Mouse (Mus musculus): ENCODE data around the gene Armc10. TPM values are rescaled to one million over a fixed set of nuclear protein-coding genes. Genes with fewer than 3 reads are reported as not detected.
A peak's percentile ranks its signal among the peaks of the same experiment; 100 is the strongest.

Armc10 gene
- polyA plus RNA-seq, 1 experiment from 2014 or later = 40.5 TPM

DNA sequence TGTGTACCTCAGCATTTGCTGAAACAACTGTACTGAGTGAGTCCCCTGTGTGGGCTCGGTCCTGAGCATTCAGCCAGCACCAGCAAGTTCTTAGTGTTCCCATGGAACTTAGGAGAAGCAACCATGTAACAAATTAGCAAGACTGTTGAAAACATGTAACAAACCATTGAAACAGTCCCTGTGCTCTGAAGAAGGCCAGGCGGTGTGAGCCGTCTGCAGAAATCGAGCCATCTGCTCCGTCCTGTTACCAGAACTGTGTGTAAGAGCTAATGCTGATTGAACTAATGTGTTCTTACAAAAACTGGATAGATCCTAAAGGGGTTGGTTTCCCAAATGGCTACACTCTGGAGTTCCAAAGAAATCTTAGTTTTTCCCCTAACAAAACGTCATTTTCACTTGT, 15.2 kb downstream of the Armc10 start:
- no peak for ATAC-seq
- WGBS = 83% methylated on average over 6 of the region's 6 CpGs
- H3K4me3 ChIP-seq (ENCODE audit: low read length) = no peak overlapping the region
- H3K4me1 ChIP-seq (ENCODE audit: control insufficient read depth, insufficient read depth, low read depth, low read length) = no peaks in the 10 kb centered on the region
- no peak overlapping the region for H3K27ac ChIP-seq (ENCODE audit: low read depth, low read length)
- no peaks in the 10 kb centered on the region for H3K9me3 ChIP-seq (ENCODE audit: control insufficient read depth, low read length)
- no peaks in the 10 kb centered on the region for H3K27me3 ChIP-seq (replicated peaks; ENCODE audit: control insufficient read depth, insufficient read depth, low read length)
- peaks cover 27% of the 10 kb centered on the region for H3K36me3 ChIP-seq (ENCODE audit: control insufficient read depth, insufficient read depth, low read length)
- no peak overlapping the region for H3K9ac ChIP-seq (ENCODE audit: low read depth, low read length)
- no peak overlapping the region for H3K4me2 ChIP-seq (ENCODE audit: low read length)

DNA sequence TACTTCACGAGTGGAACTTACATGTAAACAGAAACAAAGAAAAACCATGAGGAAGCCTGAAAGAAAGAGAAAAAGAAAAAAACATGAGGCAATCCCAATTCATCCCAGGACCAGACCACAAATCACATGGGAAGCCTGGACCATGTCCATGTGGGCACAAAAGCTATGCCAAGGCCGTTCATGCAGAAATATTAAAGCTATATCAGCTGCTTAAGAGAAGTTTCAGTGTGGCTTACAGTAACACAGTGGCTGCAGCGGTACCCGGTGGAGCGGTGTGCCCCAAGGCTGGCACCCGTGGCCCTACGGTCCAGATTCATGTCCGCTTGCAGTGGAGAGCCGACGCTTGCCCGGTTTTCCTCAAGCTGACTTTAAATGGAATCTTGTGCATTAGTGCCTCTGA, 17.5 kb downstream of the Armc10 start:
- H3K36me3 ChIP-seq (ENCODE audit: control insufficient read depth, insufficient read depth, low read length) = peaks cover 21% of the 10 kb centered on the region
- H3K4me1 ChIP-seq (ENCODE audit: control insufficient read depth, insufficient read depth, low read depth, low read length) = no peaks in the 10 kb centered on the region
- no peak overlapping the region for H3K4me2 ChIP-seq (ENCODE audit: low read length)
- 86% methylated on average over 11 of the region's 11 CpGs for WGBS
- H3K27ac ChIP-seq (ENCODE audit: low read depth, low read length) = no peak overlapping the region
- H3K27me3 ChIP-seq (replicated peaks; ENCODE audit: control insufficient read depth, insufficient read depth, low read length) = no peaks in the 10 kb centered on the region
- no peak overlapping the region for H3K4me3 ChIP-seq (ENCODE audit: low read length)
- H3K9ac ChIP-seq (ENCODE audit: low read depth, low read length) = no peak overlapping the region
- no peaks in the 10 kb centered on the region for H3K9me3 ChIP-seq (ENCODE audit: control insufficient read depth, low read length)
- ATAC-seq = no peak

DNA sequence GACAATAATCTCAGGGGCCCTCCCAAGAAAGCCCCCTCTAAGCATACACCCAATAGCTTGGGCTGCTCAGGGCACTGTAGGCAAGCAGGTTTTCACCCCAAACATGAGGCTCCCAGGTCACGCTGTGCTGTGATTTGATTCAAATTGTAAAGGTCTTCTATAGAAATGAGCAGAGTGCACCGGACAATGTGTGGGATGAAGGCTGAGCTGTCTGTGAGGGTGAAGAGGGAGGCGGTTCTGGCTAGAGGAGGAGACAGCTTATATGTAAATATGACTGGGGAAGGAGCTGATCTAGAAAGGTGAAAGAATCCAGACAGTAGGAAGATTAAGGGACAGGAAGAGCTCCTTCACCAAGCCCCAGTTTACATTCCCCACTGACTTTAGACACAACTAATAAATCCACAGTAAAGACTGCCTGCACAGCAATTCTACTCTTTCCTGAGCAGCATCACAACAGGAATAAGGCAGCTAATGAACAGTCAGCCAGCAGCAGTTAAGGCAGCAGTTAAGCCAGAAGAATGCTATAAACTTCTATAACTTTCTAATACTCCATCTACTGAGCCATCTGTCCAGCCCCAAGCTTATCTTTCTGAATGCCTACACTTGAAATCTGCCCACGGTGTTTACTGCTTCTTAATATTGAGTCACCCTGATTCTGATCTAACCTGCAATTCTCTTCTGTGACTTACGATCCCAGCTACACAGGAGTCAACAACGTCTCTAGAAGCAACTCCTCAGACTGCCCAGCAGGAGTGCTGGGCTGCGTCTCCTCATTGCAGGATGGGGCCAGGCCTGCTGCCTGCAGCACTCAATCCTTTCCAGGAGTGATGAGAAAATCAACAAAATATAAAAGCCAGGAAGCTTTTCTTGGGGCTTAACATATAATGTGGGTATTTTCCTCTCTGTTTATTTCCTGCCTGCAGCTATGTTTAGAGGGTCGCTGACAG, 21.9 kb downstream of the Armc10 start:
- H3K9ac ChIP-seq (ENCODE audit: low read depth, low read length) = no peak overlapping the region
- H3K4me2 ChIP-seq (ENCODE audit: low read length) = no peak overlapping the region
- H3K27me3 ChIP-seq (replicated peaks; ENCODE audit: control insufficient read depth, insufficient read depth, low read length) = no peaks in the 10 kb centered on the region
- H3K27ac ChIP-seq (ENCODE audit: low read depth, low read length) = no peak overlapping the region
- no peak overlapping the region for H3K4me3 ChIP-seq (ENCODE audit: low read length)
- H3K9me3 ChIP-seq (ENCODE audit: control insufficient read depth, low read length) = no peaks in the 10 kb centered on the region
- peaks cover 5% of the 10 kb centered on the region for H3K36me3 ChIP-seq (ENCODE audit: control insufficient read depth, insufficient read depth, low read length)
- WGBS = 54% methylated on average over 8 of the region's 8 CpGs
- ATAC-seq = no peak
- no peaks in the 10 kb centered on the region for H3K4me1 ChIP-seq (ENCODE audit: control insufficient read depth, insufficient read depth, low read depth, low read length)

DNA sequence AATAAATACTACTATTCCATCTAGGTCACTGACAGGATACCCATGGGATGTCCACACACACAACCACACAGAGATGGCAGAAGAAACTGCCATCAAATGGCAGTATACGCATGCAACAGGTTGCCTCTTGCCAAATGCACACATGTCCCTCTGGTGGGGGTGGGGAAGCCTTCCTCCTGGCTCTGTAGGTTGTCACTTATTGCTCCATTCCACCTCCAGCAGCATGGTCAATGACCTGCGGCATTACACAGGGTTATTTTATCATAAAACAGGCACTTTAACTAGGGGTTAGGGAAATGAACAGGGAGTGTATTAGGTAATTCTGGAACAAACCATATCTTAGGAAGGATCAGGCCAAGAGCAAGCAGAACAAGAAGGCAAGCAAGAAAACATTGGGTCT, 23.7 kb downstream of the Armc10 start:
- Histone ChIP-seq H3K36me3 (ENCODE audit: control insufficient read depth, insufficient read depth, low read length) (no peaks in the 10 kb centered on the region), H3K9me3 (ENCODE audit: control insufficient read depth, low read length) (no peaks in the 10 kb centered on the region), H3K4me2 (ENCODE audit: low read length) (no peak overlapping the region), H3K27ac (ENCODE audit: low read depth, low read length) (no peak overlapping the region), H3K27me3 (replicated peaks; ENCODE audit: control insufficient read depth, insufficient read depth, low read length) (no peaks in the 10 kb centered on the region), H3K4me1 (ENCODE audit: control insufficient read depth, insufficient read depth, low read depth, low read length) (no peaks in the 10 kb centered on the region; the same call in 1 of the 2 replicates), H3K9ac (ENCODE audit: low read depth, low read length) (no peak overlapping the region), H3K4me3 (ENCODE audit: low read length) (no peak overlapping the region)
- no peak for ATAC-seq
- WGBS = 92% methylated on average over 2 of the region's 2 CpGs

DNA sequence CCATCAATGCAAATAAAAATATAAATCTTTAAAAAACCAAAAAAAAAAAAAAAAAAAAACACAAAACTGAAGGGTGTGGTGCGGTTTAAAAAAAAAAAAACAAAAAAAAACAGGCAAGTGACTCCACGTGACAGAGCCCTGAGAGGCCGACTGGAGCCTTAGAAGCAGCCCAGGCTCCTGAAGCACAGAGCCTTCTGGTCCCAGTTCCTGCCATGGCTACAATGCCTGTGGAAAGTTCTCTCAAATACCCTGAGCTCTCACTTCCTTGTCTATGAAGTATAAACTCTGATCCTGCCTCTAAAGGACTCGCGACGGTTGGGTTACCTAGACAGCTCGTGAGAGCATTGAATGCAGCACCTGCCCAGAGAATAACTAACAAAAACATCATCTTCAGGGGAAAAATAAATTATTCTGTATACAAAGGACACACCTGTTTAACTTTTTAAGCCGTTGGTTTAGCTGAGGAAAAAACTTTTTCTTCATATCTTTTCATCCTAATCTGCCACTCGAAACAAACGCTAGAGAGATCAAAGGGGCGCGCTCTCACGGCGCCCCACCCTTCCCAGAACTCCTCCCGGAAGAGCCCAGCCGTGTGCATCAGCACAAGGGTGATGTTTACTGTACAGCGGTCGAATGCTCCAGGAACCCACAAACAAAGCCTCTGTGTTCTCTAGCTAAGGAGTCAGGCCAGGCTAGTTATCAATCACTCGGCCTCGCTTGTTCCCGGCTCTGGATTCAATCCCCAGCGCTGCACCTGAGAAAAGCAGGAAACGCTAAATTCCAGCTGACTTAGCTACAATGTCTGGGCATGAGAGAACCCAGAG, 27.4 kb downstream of the Armc10 start:
- H3K4me2 ChIP-seq (ENCODE audit: low read length) = peak overlapping the region; percentile 35
- 44% methylated on average over 23 of the region's 23 CpGs for WGBS
- ATAC-seq = peak; percentile 74

DNA sequence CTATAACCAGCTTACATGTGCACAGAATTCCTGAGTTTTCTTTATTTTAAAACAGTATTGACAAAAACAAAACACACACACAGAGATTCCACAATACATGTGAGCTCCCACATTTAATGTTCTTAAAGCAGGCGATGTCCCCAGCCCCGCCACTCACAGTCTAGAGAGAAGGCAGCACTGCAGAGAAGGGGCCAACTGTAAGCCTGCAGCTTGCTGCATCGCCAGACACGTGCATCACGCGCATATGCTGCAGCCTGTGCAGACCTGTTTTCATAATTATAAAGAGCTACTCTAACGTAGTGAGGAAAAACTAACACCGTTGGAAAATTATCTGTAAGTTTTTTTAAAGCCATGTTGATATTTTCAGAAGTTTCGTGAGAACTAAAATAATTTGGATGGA, 28.1 kb downstream of the Armc10 start:
- no peaks in the 10 kb centered on the region; the same call in 1 of the 2 replicates for H3K4me1 ChIP-seq (ENCODE audit: control insufficient read depth, insufficient read depth, low read depth, low read length)
- H3K4me2 ChIP-seq (ENCODE audit: low read length) = no peak overlapping the region
- 75% methylated on average over 9 of the region's 9 CpGs for WGBS

More for the DNA sequence above, 27.4 kb downstream of the Armc10 start:
- Histone ChIP-seq H3K27me3 (replicated peaks; ENCODE audit: control insufficient read depth, insufficient read depth, low read length) (no peaks in the 10 kb centered on the region), H3K27ac (ENCODE audit: low read depth, low read length) (no peak overlapping the region), H3K4me1 (ENCODE audit: control insufficient read depth, insufficient read depth, low read depth, low read length) (no peaks in the 10 kb centered on the region; the same call in 1 of the 2 replicates), H3K36me3 (ENCODE audit: control insufficient read depth, insufficient read depth, low read length) (no peaks in the 10 kb centered on the region; the same call in 1 of the 2 replicates), H3K9me3 (ENCODE audit: control insufficient read depth, low read length) (no peaks in the 10 kb centered on the region), H3K9ac (ENCODE audit: low read depth, low read length) (no peak overlapping the region), H3K4me3 (ENCODE audit: low read length) (0 out of 2 replicates have a peak overlapping the region, but pooled peaks have one; percentile 4)

DNA sequence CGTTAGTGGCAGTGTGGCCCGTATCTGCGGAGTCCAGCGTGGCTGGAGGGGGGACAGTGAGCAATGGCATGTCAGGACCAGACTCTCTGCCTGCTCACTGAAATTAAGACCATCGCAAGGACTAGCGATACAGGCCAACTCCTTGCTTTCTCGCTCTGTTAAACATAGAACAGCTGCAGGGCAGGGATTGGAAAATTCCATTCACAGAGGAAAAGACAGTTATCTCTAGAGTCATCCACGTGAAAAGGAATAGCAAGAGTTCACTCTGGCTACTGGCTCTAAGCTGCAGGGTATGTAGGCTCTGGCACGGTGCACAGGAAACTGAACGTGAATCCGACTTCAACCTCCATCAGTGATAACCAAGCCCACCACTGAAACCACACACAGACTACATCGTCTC, 29.4 kb downstream of the Armc10 start:
- 83% methylated on average over 12 of the region's 12 CpGs for WGBS
- no peak overlapping the region for H3K27ac ChIP-seq (ENCODE audit: low read depth, low read length)
- no peaks in the 10 kb centered on the region; the same call in 1 of the 2 replicates for H3K4me1 ChIP-seq (ENCODE audit: control insufficient read depth, insufficient read depth, low read depth, low read length)
- no peak overlapping the region for H3K4me3 ChIP-seq (ENCODE audit: low read length)
- H3K9ac ChIP-seq (ENCODE audit: low read depth, low read length) = no peak overlapping the region
- ATAC-seq = no peak
- no peaks in the 10 kb centered on the region for H3K9me3 ChIP-seq (ENCODE audit: control insufficient read depth, low read length)
- no peaks in the 10 kb centered on the region; the same call in 1 of the 2 replicates for H3K36me3 ChIP-seq (ENCODE audit: control insufficient read depth, insufficient read depth, low read length)
- H3K4me2 ChIP-seq (ENCODE audit: low read length) = no peak overlapping the region
- H3K27me3 ChIP-seq (replicated peaks; ENCODE audit: control insufficient read depth, insufficient read depth, low read length) = no peaks in the 10 kb centered on the region

More for the DNA sequence above, 28.1 kb downstream of the Armc10 start:
- ATAC-seq = no peak
- H3K36me3 ChIP-seq (ENCODE audit: control insufficient read depth, insufficient read depth, low read length) = no peaks in the 10 kb centered on the region; the same call in 1 of the 2 replicates
- H3K27ac ChIP-seq (ENCODE audit: low read depth, low read length) = no peak overlapping the region
- no peak overlapping the region for H3K9ac ChIP-seq (ENCODE audit: low read depth, low read length)
- no peaks in the 10 kb centered on the region for H3K27me3 ChIP-seq (replicated peaks; ENCODE audit: control insufficient read depth, insufficient read depth, low read length)
- no peaks in the 10 kb centered on the region for H3K9me3 ChIP-seq (ENCODE audit: control insufficient read depth, low read length)
- no peak overlapping the region for H3K4me3 ChIP-seq (ENCODE audit: low read length)

DNA sequence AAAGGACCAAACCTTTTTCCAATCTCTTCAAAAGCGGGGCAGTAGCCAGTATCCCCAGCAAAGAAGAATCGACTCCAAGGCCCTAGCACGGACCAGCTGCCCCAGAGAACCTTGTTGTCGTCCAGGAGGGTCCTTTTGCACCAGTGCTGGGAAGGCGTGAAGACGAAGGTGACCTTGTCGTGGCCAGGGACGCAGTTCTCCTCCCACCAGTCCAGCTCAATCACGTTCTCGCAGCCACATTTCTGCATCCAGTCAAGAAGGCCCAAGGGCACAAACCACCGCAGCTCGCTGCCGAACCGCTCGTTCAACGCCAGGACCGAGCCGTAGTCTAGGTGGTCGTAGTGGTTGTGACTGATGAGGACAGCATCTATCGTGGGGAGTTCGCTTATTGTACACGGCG, 29.9 kb downstream of the Armc10 start:
- Histone ChIP-seq H3K4me2 (ENCODE audit: low read length) (no peak overlapping the region), H3K9ac (ENCODE audit: low read depth, low read length) (no peak overlapping the region), H3K36me3 (ENCODE audit: control insufficient read depth, insufficient read depth, low read length) (no peaks in the 10 kb centered on the region; the same call in 1 of the 2 replicates), H3K27me3 (replicated peaks; ENCODE audit: control insufficient read depth, insufficient read depth, low read length) (no peaks in the 10 kb centered on the region), H3K27ac (ENCODE audit: low read depth, low read length) (no peak overlapping the region), H3K4me3 (ENCODE audit: low read length) (no peak overlapping the region), H3K9me3 (ENCODE audit: control insufficient read depth, low read length) (no peaks in the 10 kb centered on the region), H3K4me1 (ENCODE audit: control insufficient read depth, insufficient read depth, low read depth, low read length) (no peaks in the 10 kb centered on the region; the same call in 1 of the 2 replicates)
- 96% methylated on average over 23 of the region's 23 CpGs for WGBS
- ATAC-seq = no peak

DNA sequence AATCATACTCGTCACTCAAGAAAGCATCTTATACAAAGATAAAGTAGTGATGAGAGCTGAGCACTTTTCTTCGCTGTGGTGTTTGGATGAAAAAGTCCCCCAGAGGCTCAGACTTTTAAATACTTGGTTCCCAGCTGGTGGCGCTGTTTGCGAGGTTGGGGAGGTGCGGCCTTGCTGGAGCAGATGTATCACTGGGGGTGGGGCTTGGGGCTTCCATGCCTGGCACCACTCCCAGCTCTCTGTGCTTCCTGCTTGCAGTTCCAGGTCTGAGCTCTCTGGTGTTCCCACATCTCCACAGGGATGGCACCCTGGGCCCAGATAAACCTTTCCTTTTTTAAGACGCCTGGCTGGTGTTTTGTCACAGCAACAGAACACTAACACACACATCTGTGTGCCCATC, 32.3 kb downstream of the Armc10 start:
- H3K4me1 ChIP-seq (ENCODE audit: control insufficient read depth, insufficient read depth, low read depth, low read length) = no peaks in the 10 kb centered on the region; the same call in 1 of the 2 replicates
- 92% methylated on average over 6 of the region's 6 CpGs for WGBS
- H3K27me3 ChIP-seq (replicated peaks; ENCODE audit: control insufficient read depth, insufficient read depth, low read length) = no peaks in the 10 kb centered on the region
- ATAC-seq = no peak
- no peaks in the 10 kb centered on the region; the same call in 1 of the 2 replicates for H3K36me3 ChIP-seq (ENCODE audit: control insufficient read depth, insufficient read depth, low read length)
- H3K27ac ChIP-seq (ENCODE audit: low read depth, low read length) = no peak overlapping the region
- no peak overlapping the region for H3K4me3 ChIP-seq (ENCODE audit: low read length)
- H3K9me3 ChIP-seq (ENCODE audit: control insufficient read depth, low read length) = no peaks in the 10 kb centered on the region
- no peak overlapping the region for H3K4me2 ChIP-seq (ENCODE audit: low read length)
- H3K9ac ChIP-seq (ENCODE audit: low read depth, low read length) = no peak overlapping the region

Measured in hindbrain, embryonic 16.5 days (tissue).